Mouse (Mus musculus): Measurements from ENCODE around the gene Hoxd9. TPM values are rescaled to one million over a fixed set of nuclear protein-coding genes. Genes with fewer than 3 reads are reported as not detected.
A peak's percentile ranks its signal among the peaks of the same experiment; 100 is the strongest.

Hoxd9 gene
- polyA plus RNA-seq (2014; fragmentation: Nextera tagmentation; extraction: Ambion mirVana), result 0.10 TPM in 1 of 2 replicates, not detected in the other

- Histone ChIP-seq H3K4me3 (ENCODE audit: low read depth, low read length) (peak within 1 kb of the TSS; percentile 30), H3K4me2 (ENCODE audit: low read depth, low read length) (peak within 1 kb of the TSS; percentile 46), H3K4me1 (ENCODE audit: control insufficient read depth, insufficient read depth, low read length) (no peaks in the 10 kb centered on the region; the same call in 1 of the 2 replicates), H3K27me3 (ENCODE audit: control insufficient read depth, insufficient read depth, low read length) (peaks cover 85% of the 10 kb centered on the region), H3K36me3 (replicated peaks; ENCODE audit: control insufficient read depth, insufficient read depth, low read depth, low read length) (no peaks in the 10 kb centered on the region), H3K9ac (replicated peaks; ENCODE audit: low read length) (no peak within 1 kb of the TSS), H3K27ac (replicated peaks; ENCODE audit: low read depth, low read length) (no peak within 1 kb of the TSS), H3K9me3 (replicated peaks; ENCODE audit: control insufficient read depth, low read length) (no peaks in the 10 kb centered on the region)
- ATAC-seq (replicated peaks; ENCODE audit: insufficient number of reproducible peaks, low FRiP score, low TSS enrichment, low read depth), result peak; percentile 57; the same call in 1 of the 2 replicates
- under 1% methylated on average over 43 of the region's 43 CpGs for WGBS
- DNase-seq (ENCODE audit: low spot score), result no peak
Measured at GRCm38 (mm10) chr2:74697567-74698121, at the start of gene Hoxd9. Gene Hoxd9 (plus strand): TSS chr2:74697727.

GRCm38 (mm10) chr2:74652996-74653340 lies 44.6 kb upstream of the Hoxd9 start:
- no peak for ATAC-seq (replicated peaks; ENCODE audit: insufficient number of reproducible peaks, low FRiP score, low TSS enrichment, low read depth)
- no peak for DNase-seq (ENCODE audit: low spot score)
- Histone ChIP-seq H3K4me2 (ENCODE audit: low read depth, low read length) (no peak overlapping the region), H3K4me3 (ENCODE audit: low read depth, low read length) (no peak overlapping the region), H3K27me3 (ENCODE audit: control insufficient read depth, insufficient read depth, low read length) (peaks cover 80% of the 10 kb centered on the region), H3K4me1 (ENCODE audit: control insufficient read depth, insufficient read depth, low read length) (no peaks in the 10 kb centered on the region; the same call in 1 of the 2 replicates), H3K9ac (replicated peaks; ENCODE audit: low read length) (no peak overlapping the region), H3K9me3 (replicated peaks; ENCODE audit: control insufficient read depth, low read length) (no peaks in the 10 kb centered on the region), H3K36me3 (replicated peaks; ENCODE audit: control insufficient read depth, insufficient read depth, low read depth, low read length) (no peaks in the 10 kb centered on the region), H3K27ac (replicated peaks; ENCODE audit: low read depth, low read length) (no peak overlapping the region)
- 32% methylated on average over 2 of the region's 2 CpGs for WGBS

GRCm38 (mm10) chr2:74653781-74654535 lies 43.6 kb upstream of the Hoxd9 start:
- H3K9ac ChIP-seq (replicated peaks; ENCODE audit: low read length), result no peak overlapping the region
- H3K9me3 ChIP-seq (replicated peaks; ENCODE audit: control insufficient read depth, low read length), result no peaks in the 10 kb centered on the region
- DNase-seq (ENCODE audit: low spot score), result peak; percentile 33

GRCm38 (mm10) chr2:74654743-74655419 lies 42.6 kb upstream of the Hoxd9 start:
- ATAC-seq (replicated peaks; ENCODE audit: insufficient number of reproducible peaks, low FRiP score, low TSS enrichment, low read depth) (no peak), DNase-seq (ENCODE audit: low spot score) (no peak)
- Histone ChIP-seq H3K4me3 (ENCODE audit: low read depth, low read length) (no peak overlapping the region), H3K36me3 (replicated peaks; ENCODE audit: control insufficient read depth, insufficient read depth, low read depth, low read length) (no peaks in the 10 kb centered on the region), H3K27me3 (ENCODE audit: control insufficient read depth, insufficient read depth, low read length) (peaks cover 70% of the 10 kb centered on the region), H3K9ac (replicated peaks; ENCODE audit: low read length) (no peak overlapping the region), H3K4me1 (ENCODE audit: control insufficient read depth, insufficient read depth, low read length) (no peaks in the 10 kb centered on the region; the same call in 1 of the 2 replicates), H3K27ac (replicated peaks; ENCODE audit: low read depth, low read length) (no peak overlapping the region), H3K9me3 (replicated peaks; ENCODE audit: control insufficient read depth, low read length) (no peaks in the 10 kb centered on the region), H3K4me2 (ENCODE audit: low read depth, low read length) (no peak overlapping the region)
- WGBS, result 3% methylated on average over 15 of the region's 20 CpGs

More at GRCm38 (mm10) chr2:74653781-74654535, 43.6 kb upstream of the Hoxd9 start:
- H3K27ac ChIP-seq (replicated peaks; ENCODE audit: low read depth, low read length), result no peak overlapping the region
- no peaks in the 10 kb centered on the region; the same call in 1 of the 2 replicates for H3K4me1 ChIP-seq (ENCODE audit: control insufficient read depth, insufficient read depth, low read length)
- WGBS, result 10% methylated on average over 17 of the region's 17 CpGs
- H3K4me3 ChIP-seq (ENCODE audit: low read depth, low read length), result no peak overlapping the region
- no peaks in the 10 kb centered on the region for H3K36me3 ChIP-seq (replicated peaks; ENCODE audit: control insufficient read depth, insufficient read depth, low read depth, low read length)
- peaks cover 74% of the 10 kb centered on the region for H3K27me3 ChIP-seq (ENCODE audit: control insufficient read depth, insufficient read depth, low read length)
- no peak for ATAC-seq (replicated peaks; ENCODE audit: insufficient number of reproducible peaks, low FRiP score, low TSS enrichment, low read depth)
- no peak overlapping the region for H3K4me2 ChIP-seq (ENCODE audit: low read depth, low read length)

- Histone ChIP-seq H3K9ac (replicated peaks; ENCODE audit: low read length) (no peak overlapping the region), H3K27ac (replicated peaks; ENCODE audit: low read depth, low read length) (no peak overlapping the region), H3K4me2 (ENCODE audit: low read depth, low read length) (peak overlapping the region; percentile 49; the same call in 1 of the 2 replicates), H3K4me1 (ENCODE audit: control insufficient read depth, insufficient read depth, low read length) (no peaks in the 10 kb centered on the region; the same call in 1 of the 2 replicates), H3K36me3 (replicated peaks; ENCODE audit: control insufficient read depth, insufficient read depth, low read depth, low read length) (no peaks in the 10 kb centered on the region), H3K4me3 (ENCODE audit: low read depth, low read length) (peak overlapping the region; percentile 23), H3K27me3 (ENCODE audit: control insufficient read depth, insufficient read depth, low read length) (peaks cover 65% of the 10 kb centered on the region), H3K9me3 (replicated peaks; ENCODE audit: control insufficient read depth, low read length) (no peaks in the 10 kb centered on the region)
- DNase-seq (ENCODE audit: low spot score) (peak; percentile 40), ATAC-seq (replicated peaks; ENCODE audit: insufficient number of reproducible peaks, low FRiP score, low TSS enrichment, low read depth) (no peak)
- WGBS, result 1% methylated on average over 27 of the region's 47 CpGs
Measured at GRCm38 (mm10) chr2:74655420-74655781, 42.1 kb upstream of the Hoxd9 start.

- no peak overlapping the region for H3K27ac ChIP-seq (replicated peaks; ENCODE audit: low read depth, low read length)
- no peak overlapping the region for H3K9ac ChIP-seq (replicated peaks; ENCODE audit: low read length)
- 0% methylated on average over 60 of the region's 69 CpGs for WGBS
- H3K4me1 ChIP-seq (ENCODE audit: control insufficient read depth, insufficient read depth, low read length), result no peaks in the 10 kb centered on the region; the same call in 1 of the 2 replicates
- no peaks in the 10 kb centered on the region for H3K36me3 ChIP-seq (replicated peaks; ENCODE audit: control insufficient read depth, insufficient read depth, low read depth, low read length)
- ATAC-seq (replicated peaks; ENCODE audit: insufficient number of reproducible peaks, low FRiP score, low TSS enrichment, low read depth), result no peak
- H3K4me3 ChIP-seq (ENCODE audit: low read depth, low read length), result peak overlapping the region; percentile 23
- peaks cover 65% of the 10 kb centered on the region for H3K27me3 ChIP-seq (ENCODE audit: control insufficient read depth, insufficient read depth, low read length)
- peak; percentile 50 for DNase-seq (ENCODE audit: low spot score)
- H3K4me2 ChIP-seq (ENCODE audit: low read depth, low read length), result peak overlapping the region; percentile 49; the same call in 1 of the 2 replicates
- H3K9me3 ChIP-seq (replicated peaks; ENCODE audit: control insufficient read depth, low read length), result no peaks in the 10 kb centered on the region
Measured at GRCm38 (mm10) chr2:74655821-74656631, 41.5 kb upstream of the Hoxd9 start.

- H3K27me3 ChIP-seq (ENCODE audit: control insufficient read depth, insufficient read depth, low read length), result peaks cover 67% of the 10 kb centered on the region
- 3% methylated on average over 4 of the region's 4 CpGs for WGBS
- DNase-seq (ENCODE audit: low spot score) (peak; percentile 29), ATAC-seq (replicated peaks; ENCODE audit: insufficient number of reproducible peaks, low FRiP score, low TSS enrichment, low read depth) (no peak)
- H3K4me2 ChIP-seq (ENCODE audit: low read depth, low read length), result no peak overlapping the region
- H3K4me1 ChIP-seq (ENCODE audit: control insufficient read depth, insufficient read depth, low read length), result no peaks in the 10 kb centered on the region; the same call in 1 of the 2 replicates
- H3K27ac ChIP-seq (replicated peaks; ENCODE audit: low read depth, low read length), result no peak overlapping the region
- H3K9me3 ChIP-seq (replicated peaks; ENCODE audit: control insufficient read depth, low read length), result no peaks in the 10 kb centered on the region
- H3K4me3 ChIP-seq (ENCODE audit: low read depth, low read length), result no peak overlapping the region
- no peaks in the 10 kb centered on the region for H3K36me3 ChIP-seq (replicated peaks; ENCODE audit: control insufficient read depth, insufficient read depth, low read depth, low read length)
- no peak overlapping the region for H3K9ac ChIP-seq (replicated peaks; ENCODE audit: low read length)
Measured at GRCm38 (mm10) chr2:74656632-74657021, 40.9 kb upstream of the Hoxd9 start.
